Mouse (Mus musculus) liver, postnatal 0 days (tissue): ENCODE data around the gene Myd88. TPM values are rescaled to one million over a fixed set of nuclear protein-coding genes. Genes with fewer than 3 reads are reported as not detected.
A peak's percentile ranks its signal among the peaks of the same experiment; 100 is the strongest.
"Not testable (repeated sequence)": the region's sequence is repeated elsewhere in the genome, so short reads cannot be mapped to it uniquely, and the experiment has no call there.

ENCODE experiments used
- ATAC-seq: fragments of 200-750 bp; cut with Nextera tagmentation; 2 replicates; pipeline ENCODE4 v1.8.0; 2017; ENCODE audit warnings: mild to moderate bottlenecking, moderate library complexity
- DNase-seq: peaks from one replicate; pipeline ENCODE4 v3.0.0-alpha.2; 2016
- H3K27ac ChIP-seq: fragments of 300-500 bp; sonication (generic); 2 replicates; pipeline ENCODE4 v1.5.1; 2014; ENCODE audit warnings: antibody characterized with exemption, moderate library complexity, mild to moderate bottlenecking, low read depth
- H3K27me3 ChIP-seq: fragments of 300-500 bp; sonication (generic); 2 replicates; pipeline ENCODE4 v1.6.1; 2014; ENCODE audit warnings: low read length, control low read depth, mixed read lengths; ENCODE audit not compliant: insufficient read depth
- H3K36me3 ChIP-seq: fragments of 300-500 bp; sonication (generic); replicated peaks from 2 replicates; pipeline ENCODE4 v1.6.1; 2014; ENCODE audit warnings: mild to moderate bottlenecking, control low read depth, low read length, moderate library complexity, mixed read lengths; ENCODE audit not compliant: insufficient read depth
- H3K4me1 ChIP-seq: fragments of 300-500 bp; sonication (generic); 2 replicates; pipeline ENCODE4 v1.6.1; 2014; ENCODE audit warnings: antibody characterized with exemption, mild to moderate bottlenecking, control low read depth; ENCODE audit not compliant: insufficient read depth
- H3K4me2 ChIP-seq: fragments of 300-500 bp; sonication (generic); 2 replicates; pipeline ENCODE4 v1.6.1; 2014; ENCODE audit warnings: low read depth, mild to moderate bottlenecking, low read length, moderate library complexity, mixed read lengths
- H3K4me3 ChIP-seq: fragments of 300-500 bp; sonication (generic); 2 replicates; pipeline ENCODE4 v1.5.1; 2014; ENCODE audit warnings: low read depth, low read length
- H3K9ac ChIP-seq: fragments of 300-500 bp; sonication (generic); replicated peaks from 2 replicates; pipeline ENCODE4 v1.6.1; 2014; ENCODE audit warnings: mild to moderate bottlenecking, moderate library complexity
- H3K9me3 ChIP-seq: fragments of 300-500 bp; sonication (generic); 2 replicates; pipeline ENCODE4 v1.6.1; 2016; ENCODE audit warnings: mild to moderate bottlenecking, control low read depth, low read length, mixed read lengths
- CTCF ChIP-seq: sonication (generic); IDR thresholded peaks from 2 replicates; pipeline ENCODE4 v1.5.1; 2016; ENCODE audit warnings: antibody characterized with exemption, low read depth
- EP300 ChIP-seq: IDR thresholded peaks from 2 replicates; pipeline ENCODE4 v1.6.1; 2016; ENCODE audit warnings: antibody characterized with exemption, low read depth, mild to moderate bottlenecking
- WGBS: fragments of 180-500 bp; shearing (Covaris S2); extraction: QIAGEN DNeasy Blood & Tissue Kit; methylation state at CpG from one replicate; pipeline ENCODE4 v1.1.7; 2014; ENCODE audit not compliant: insufficient replicate concordance; 5-methylcytosine and 5-hydroxymethylcytosine counted together
- polyA plus RNA-seq: library from polyadenylated mRNA; unstranded; fragments of >200 nt; fragmentation: Nextera tagmentation; extraction: Ambion mirVana; gene quantifications from 2 replicates; pipeline ENCODE4 v1.2.1, GENCODE M21; 2015

Myd88 gene
- polyA plus RNA-seq, 1 experiment from 2014 or later: 16.7 TPM

GRCm38 (mm10) chr9:119375008-119375407 is 33.8 kb upstream of the Myd88 start:
- Histone ChIP-seq H3K4me3 (no peak overlapping the region), H3K36me3 (no peaks in the 10 kb centered on the region), H3K27ac (no peak overlapping the region), H3K9ac (no peak overlapping the region), H3K4me2 (no peak overlapping the region), H3K4me1 (no peaks in the 10 kb centered on the region), H3K9me3 (no peaks in the 10 kb centered on the region), H3K27me3 (no peaks in the 10 kb centered on the region)
- ATAC-seq (no peak), DNase-seq (no peak)
- 80% methylated on average over 3 of the region's 3 CpGs for WGBS
- TF ChIP-seq EP300 (no peak), CTCF (no peak)

GRCm38 (mm10) chr9:119371251-119371650 is 30.0 kb upstream of the Myd88 start:
- H3K9me3 ChIP-seq: no peaks in the 10 kb centered on the region
- no peak overlapping the region for H3K27ac ChIP-seq
- ATAC-seq: no peak
- DNase-seq: no peak
- H3K4me2 ChIP-seq: no peak overlapping the region
- no peaks in the 10 kb centered on the region for H3K4me1 ChIP-seq
- H3K9ac ChIP-seq: no peak overlapping the region
- TF ChIP-seq EP300: no peak
- TF ChIP-seq CTCF: no peak
- peaks cover 3% of the 10 kb centered on the region for H3K36me3 ChIP-seq
- no peaks in the 10 kb centered on the region for H3K27me3 ChIP-seq
- no peak overlapping the region for H3K4me3 ChIP-seq
- WGBS: 82% methylated on average over 4 of the region's 4 CpGs

DNA sequence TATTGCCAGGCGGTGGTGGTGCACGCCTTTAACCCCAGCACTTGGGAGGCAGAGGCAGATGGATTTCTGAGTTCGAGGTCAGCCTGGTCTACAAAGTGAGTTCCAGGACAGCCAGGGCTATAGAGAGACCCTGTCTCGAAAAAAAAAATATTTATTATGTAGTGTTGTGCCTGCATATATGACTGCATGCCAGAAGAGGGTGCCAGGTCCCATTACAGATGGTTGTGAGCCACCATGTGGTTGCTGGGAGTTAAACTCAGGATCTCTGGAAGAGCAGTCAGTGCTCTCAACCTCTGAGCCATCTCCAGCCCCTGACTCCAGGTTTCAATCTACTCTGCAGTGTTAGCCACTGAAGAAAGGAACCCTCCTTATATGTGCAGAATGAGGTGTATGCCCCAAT is 29.6 kb upstream of the Myd88 start:
- not testable (repeated sequence) for H3K4me3 ChIP-seq, H3K9me3 ChIP-seq, H3K27me3 ChIP-seq, ATAC-seq, H3K36me3 ChIP-seq, H3K9ac ChIP-seq, H3K27ac ChIP-seq, H3K4me2 ChIP-seq, DNase-seq, H3K4me1 ChIP-seq
- 80% methylated on average over 4 of the region's 4 CpGs for WGBS

DNA sequence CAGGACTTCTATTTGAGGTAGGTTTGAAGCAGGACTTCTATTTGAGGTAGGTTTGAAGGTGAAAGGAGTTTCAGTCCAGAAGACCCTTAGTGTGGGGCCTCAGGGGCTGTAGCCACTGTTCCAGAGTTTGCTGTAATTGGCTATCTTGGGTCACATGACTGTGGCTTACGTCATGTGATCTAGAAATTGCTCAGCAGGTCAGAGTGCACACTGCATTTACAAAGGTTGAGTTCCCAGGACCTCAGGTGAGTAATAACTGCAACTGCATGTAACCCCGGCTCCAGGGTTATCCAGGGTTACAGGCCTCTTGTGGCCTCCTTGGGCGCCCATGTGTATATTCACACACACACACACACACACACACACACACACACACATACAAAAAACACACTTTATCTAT is 27.2 kb upstream of the Myd88 start:
- no peak for DNase-seq
- Histone ChIP-seq H3K27me3 (no peaks in the 10 kb centered on the region), H3K9me3 (no peaks in the 10 kb centered on the region), H3K27ac (no peak overlapping the region), H3K4me2 (no peak overlapping the region), H3K4me1 (no peaks in the 10 kb centered on the region), H3K4me3 (no peak overlapping the region), H3K36me3 (peaks cover 3% of the 10 kb centered on the region), H3K9ac (no peak overlapping the region)
- TF ChIP-seq CTCF (no peak), EP300 (no peak)
- 77% methylated on average over 3 of the region's 3 CpGs for WGBS
- ATAC-seq: 0 out of 2 replicates have a peak, but pooled peaks have one; percentile 47

DNA sequence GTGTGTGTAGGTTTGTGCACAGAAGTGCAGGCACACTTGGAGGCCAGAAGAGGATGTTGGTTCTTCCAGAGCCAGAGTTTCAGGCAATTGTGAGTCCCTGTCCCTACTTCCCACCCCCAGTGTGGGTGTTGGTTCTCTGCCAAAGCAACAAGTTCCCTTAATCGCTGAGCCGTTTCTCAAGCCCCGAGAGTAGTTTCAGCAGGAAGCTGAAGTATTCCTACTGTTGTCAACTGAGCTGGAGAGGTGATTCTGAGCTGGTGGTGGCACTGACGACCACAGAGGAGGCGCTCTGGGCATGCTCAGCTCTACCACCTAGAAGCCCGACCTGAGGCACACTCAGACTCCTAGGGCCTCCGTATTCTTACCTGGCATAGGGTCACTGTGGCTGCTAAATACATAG is 24.1 kb upstream of the Myd88 start, which contains the start of gene Slc22a14:
Slc22a14 (minus strand) TSS at position 270 of the 400 bp plus-strand sequence.
- Histone ChIP-seq H3K9ac (no peak within 1 kb of the TSS), H3K4me3 (no peak within 1 kb of the TSS), H3K4me1 (no peaks in the 10 kb centered on the region), H3K27me3 (no peaks in the 10 kb centered on the region), H3K27ac (no peak within 1 kb of the TSS), H3K36me3 (peaks cover 3% of the 10 kb centered on the region), H3K9me3 (no peaks in the 10 kb centered on the region), H3K4me2 (no peak within 1 kb of the TSS)
- WGBS: 49% methylated on average over 7 of the region's 7 CpGs
- TF ChIP-seq EP300 (no peak), CTCF (no peak)
- DNase-seq: no peak
- ATAC-seq: no peak

DNA sequence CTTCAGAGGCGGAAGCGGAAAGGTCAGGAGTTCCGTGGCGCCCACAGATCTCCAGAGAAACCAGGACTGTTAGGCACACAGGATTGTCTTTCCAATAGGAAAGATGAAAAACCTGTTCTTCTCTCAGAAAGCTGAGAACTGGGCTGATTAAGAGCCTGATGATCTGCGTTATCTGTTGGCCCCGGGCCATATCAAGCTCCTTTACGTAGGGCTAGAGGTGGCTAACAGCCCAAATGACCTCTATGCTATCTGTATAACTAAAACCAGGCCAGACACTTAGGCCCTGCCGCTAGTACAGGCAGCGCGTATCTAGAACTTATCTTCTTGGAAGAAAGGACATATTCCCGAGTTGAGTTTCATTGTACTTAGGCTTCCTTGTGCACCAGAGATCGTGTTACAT is 22.0 kb upstream of the Myd88 start:
- DNase-seq (no peak), ATAC-seq (no peak)
- TF ChIP-seq EP300 (no peak), CTCF (no peak)
- Histone ChIP-seq H3K27ac (no peak overlapping the region), H3K4me2 (no peak overlapping the region), H3K4me3 (no peak overlapping the region), H3K9me3 (no peaks in the 10 kb centered on the region), H3K4me1 (0 out of 2 replicates have a peak, but pooled peaks cover 2% of the 10 kb centered on the region), H3K9ac (no peak overlapping the region), H3K36me3 (peaks cover 3% of the 10 kb centered on the region), H3K27me3 (no peaks in the 10 kb centered on the region)
- 84% methylated on average over 12 of the region's 12 CpGs for WGBS

DNA sequence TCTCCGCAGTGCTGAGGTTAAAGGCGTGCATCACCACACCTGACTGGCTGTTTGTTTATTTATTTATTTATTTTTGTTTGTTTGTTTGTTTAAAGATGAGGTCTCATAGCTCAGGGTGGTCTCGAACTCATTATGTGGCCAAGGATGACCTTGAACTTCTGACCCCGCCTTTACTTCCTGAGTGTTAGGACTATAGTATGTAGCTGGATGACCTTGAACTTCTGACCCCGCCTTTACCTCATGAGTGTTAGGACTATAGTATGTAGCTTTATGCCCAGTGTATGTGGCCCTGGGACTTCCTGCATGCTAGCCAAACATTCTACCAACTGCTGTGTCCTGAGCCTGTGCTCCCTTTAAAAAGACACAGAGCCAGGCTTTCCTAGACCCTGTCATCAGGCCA is 20.2 kb upstream of the Myd88 start:
- Histone ChIP-seq H3K9me3 (no peaks in the 10 kb centered on the region), H3K4me3 (no peak overlapping the region), H3K9ac (no peak overlapping the region), H3K36me3 (no peaks in the 10 kb centered on the region; the same call in 1 of the 2 replicates), H3K4me1 (peaks cover 3% of the 10 kb centered on the region; the same call in 1 of the 2 replicates), H3K27ac (no peak overlapping the region), H3K27me3 (no peaks in the 10 kb centered on the region), H3K4me2 (no peak overlapping the region)
- no peak for DNase-seq
- 79% methylated on average over 5 of the region's 5 CpGs for WGBS
- ATAC-seq: no peak
- TF ChIP-seq CTCF (no peak), EP300 (no peak)
